Comparison of ENCODE assay signal across 8 mouse cellular contexts in the genomic region with DNA sequence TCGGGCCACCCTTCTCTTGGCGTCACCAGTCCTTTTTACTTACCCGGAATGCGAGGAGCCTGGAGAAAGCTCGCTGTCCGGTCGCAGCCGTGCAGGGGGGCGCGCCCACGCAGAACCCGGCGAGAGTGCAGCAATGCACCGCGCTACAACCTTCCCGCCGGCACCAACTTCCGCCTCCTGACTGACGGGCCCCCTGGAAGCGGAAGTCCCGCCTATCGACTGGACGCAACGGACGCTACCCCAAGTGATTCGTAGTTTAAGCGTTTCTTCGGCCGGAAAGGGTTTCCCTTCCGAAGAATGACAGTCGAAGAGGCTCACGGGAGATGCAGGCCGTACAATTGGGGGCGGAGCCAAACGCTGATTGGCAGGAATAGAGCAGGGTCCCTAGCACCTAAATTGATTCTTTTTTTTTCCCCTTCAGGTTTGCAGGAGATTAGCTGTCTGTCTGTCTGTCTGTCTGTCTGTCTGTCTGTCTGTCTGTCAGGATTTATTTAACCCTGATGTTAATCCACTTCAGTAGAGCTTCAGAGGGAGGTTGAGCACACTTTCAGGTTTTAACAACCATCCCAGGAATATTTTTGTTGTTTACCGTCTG. TPM values are rescaled to one million over a fixed set of nuclear protein-coding genes. Genes with fewer than 3 reads are reported as not detected.
DNase-seq lines count a peak whose midpoint lies in the region; ATAC-seq lines count a peak whose summit lies in the region.

No protein-coding gene starts in this region.

- peak overlapping the region; percentile 78 for H3K9ac ChIP-seq in hindbrain, embryonic 13.5 days

- 1% methylated on average over 36 of the region's 36 CpGs for WGBS in hindbrain, embryonic 13.5 days

- peaks cover 13% of the 10 kb centered on the region for H3K4me1 ChIP-seq in hindbrain, embryonic 13.5 days (replicated peaks)

- H3K36me3 ChIP-seq in hindbrain, embryonic 13.5 days, result no peaks in the 10 kb centered on the region

- DNase-seq in NIH3T3 (ENCODE audit: low read depth), result peak; percentile 99
- DNase-seq in cerebellum, postnatal 10 days, result peak; percentile 97
- peak; percentile 94 for DNase-seq in frontal cortex, postnatal 10 days (ENCODE audit: low spot score in 2 of 2)
- DNase-seq in layer of hippocampus, postnatal 25 days (ENCODE audit: extremely low spot score in 1 of 2, low spot score in 1 of 2), result peak; percentile 84 to 86
- DNase-seq in lung, postnatal 25 days (ENCODE audit: low spot score), result peak; percentile 98
- DNase-seq in retina, embryonic 14.5 days (ENCODE audit: low spot score), result peak; percentile 98
- peak; percentile 94 for DNase-seq in thymus, postnatal 4 days

- H3K27me3 ChIP-seq in hindbrain, embryonic 13.5 days, result no peaks in the 10 kb centered on the region

- peak overlapping the region; percentile 96 for H3K4me2 ChIP-seq in hindbrain, embryonic 13.5 days

- ATAC-seq in hindbrain, embryonic 13.5 days (ENCODE audit: low FRiP score), result peak; percentile 97

- peak overlapping the region; percentile 78 for H3K27ac ChIP-seq in hindbrain, embryonic 13.5 days

- H3K4me3 ChIP-seq in hindbrain, embryonic 13.5 days, result peak overlapping the region; percentile 68

- no peaks in the 10 kb centered on the region for H3K9me3 ChIP-seq in hindbrain, embryonic 13.5 days

RNA-seq across cellular contexts. Expression of a gene that starts 17.6 kb away (rescaled TPM):
- polyA plus RNA-seq in hindbrain, embryonic 13.5 days (2015; fragmentation: Nextera tagmentation; extraction: Ambion mirVana), result 69.3 and 70.9 TPM in 2 replicates
- total RNA-seq in layer of hippocampus, postnatal 25 days (2021), result 10 to 100 TPM; 25.2 to 25.6 TPM

RNA-seq across cellular contexts. Expression of a gene that starts 21.9 kb away (rescaled TPM):
- 14.2 and 14.8 TPM in 2 replicates for polyA plus RNA-seq in hindbrain, embryonic 13.5 days (2015; fragmentation: Nextera tagmentation; extraction: Ambion mirVana)
- total RNA-seq in layer of hippocampus, postnatal 25 days (2021), result 10 to 100 TPM; 38.9 to 47.6 TPM

Comparison
In these comparisons a context has a peak if more than half of its experiments do, and no peak if none do; other contexts are left out.
1. Peak in every context shown above with its lines: DNase-seq, ATAC-seq, H3K4me3 ChIP-seq and H3K27ac ChIP-seq.